Mouse (Mus musculus): Measurements from ENCODE around the gene Mamstr. TPM values are rescaled to one million over a fixed set of nuclear protein-coding genes. Genes with fewer than 3 reads are reported as not detected.

Gene Mamstr
- polyA plus RNA-seq, 2 experiments, result 19.8 to 34.6 TPM

- no peak for DNase-seq (ENCODE audit: low spot score)
- no peaks in the 10 kb centered on the region for H3K27me3 ChIP-seq (ENCODE audit: control insufficient read depth, insufficient read depth, low read length)
- no peak for TF ChIP-seq POLR2A (IDR thresholded peaks at IDR 0.05; ENCODE audit: borderline replicate concordance, extremely low read depth, insufficient read depth, insufficient read length)
- H3K36me3 ChIP-seq (ENCODE audit: control insufficient read depth, insufficient read depth, low read length), result no peaks in the 10 kb centered on the region
- no peaks in the 10 kb centered on the region for H3K9me3 ChIP-seq (ENCODE audit: control insufficient read depth, low read length)
- H3K4me1 ChIP-seq (ENCODE audit: control insufficient read depth, insufficient read depth, low read length), result peaks cover 4% of the 10 kb centered on the region; the same call in 1 of the 2 replicates
- 68% methylated on average over 7 of the region's 7 CpGs for WGBS
- H3K9ac ChIP-seq (ENCODE audit: low read depth, low read length, severe bottlenecking), result peak within 1 kb of the TSS; percentile 16; the same call in 1 of the 2 replicates
- ATAC-seq (ENCODE audit: low FRiP score, low read depth), result no peak
- H3K4me2 ChIP-seq (replicated peaks; ENCODE audit: low read depth, low read length, severe bottlenecking), result no peak within 1 kb of the TSS
- H3K27ac ChIP-seq (replicated peaks; ENCODE audit: low read depth, low read length), result no peak within 1 kb of the TSS
- no peak within 1 kb of the TSS for H3K4me3 ChIP-seq (replicated peaks; ENCODE audit: low read length)
These were observed 43.7 kb downstream of the Mamstr start, which contains the start of gene Ntn5 for GRCm38 (mm10) chr7:45683396-45684050. Ntn5 (plus strand) TSS chr7:45684022.

GRCm38 (mm10) chr7:45685811-45686210 lies 46.0 kb downstream of the Mamstr start:
- H3K4me1 ChIP-seq (ENCODE audit: control insufficient read depth, insufficient read depth, low read length), result peaks cover 4% of the 10 kb centered on the region; the same call in 1 of the 2 replicates
- H3K27ac ChIP-seq (replicated peaks; ENCODE audit: low read depth, low read length), result no peak overlapping the region
- H3K27me3 ChIP-seq (ENCODE audit: control insufficient read depth, insufficient read depth, low read length), result no peaks in the 10 kb centered on the region
- WGBS, result 35% methylated on average over 10 of the region's 10 CpGs
- no peak for ATAC-seq (ENCODE audit: low FRiP score, low read depth)
- no peak overlapping the region for H3K4me3 ChIP-seq (replicated peaks; ENCODE audit: low read length)
- DNase-seq (ENCODE audit: low spot score), result no peak
- H3K4me2 ChIP-seq (replicated peaks; ENCODE audit: low read depth, low read length, severe bottlenecking), result no peak overlapping the region
- H3K36me3 ChIP-seq (ENCODE audit: control insufficient read depth, insufficient read depth, low read length), result no peaks in the 10 kb centered on the region
- H3K9ac ChIP-seq (ENCODE audit: low read depth, low read length, severe bottlenecking), result no peak overlapping the region
- no peaks in the 10 kb centered on the region for H3K9me3 ChIP-seq (ENCODE audit: control insufficient read depth, low read length)
- no peak for TF ChIP-seq POLR2A (IDR thresholded peaks at IDR 0.05; ENCODE audit: borderline replicate concordance, extremely low read depth, insufficient read depth, insufficient read length)

GRCm38 (mm10) chr7:45686841-45687240 lies 47.1 kb downstream of the Mamstr start:
- DNase-seq (ENCODE audit: low spot score) (no peak), ATAC-seq (ENCODE audit: low FRiP score, low read depth) (no peak)
- TF ChIP-seq POLR2A (IDR thresholded peaks at IDR 0.05; ENCODE audit: borderline replicate concordance, extremely low read depth, insufficient read depth, insufficient read length), result no peak
- Histone ChIP-seq H3K27me3 (ENCODE audit: control insufficient read depth, insufficient read depth, low read length) (no peaks in the 10 kb centered on the region), H3K36me3 (ENCODE audit: control insufficient read depth, insufficient read depth, low read length) (no peaks in the 10 kb centered on the region), H3K9me3 (ENCODE audit: control insufficient read depth, low read length) (no peaks in the 10 kb centered on the region), H3K27ac (replicated peaks; ENCODE audit: low read depth, low read length) (no peak overlapping the region), H3K4me1 (ENCODE audit: control insufficient read depth, insufficient read depth, low read length) (peaks cover 4% of the 10 kb centered on the region; the same call in 1 of the 2 replicates), H3K9ac (ENCODE audit: low read depth, low read length, severe bottlenecking) (no peak overlapping the region), H3K4me3 (replicated peaks; ENCODE audit: low read length) (no peak overlapping the region), H3K4me2 (replicated peaks; ENCODE audit: low read depth, low read length, severe bottlenecking) (no peak overlapping the region)
- WGBS, result 79% methylated on average over 3 of the region's 3 CpGs

GRCm38 (mm10) chr7:45689099-45689498 lies 49.3 kb downstream of the Mamstr start:
- Histone ChIP-seq H3K9ac (ENCODE audit: low read depth, low read length, severe bottlenecking) (no peak overlapping the region), H3K27ac (replicated peaks; ENCODE audit: low read depth, low read length) (no peak overlapping the region)
- WGBS, result 61% methylated on average over 6 of the region's 6 CpGs

GRCm38 (mm10) chr7:45689800-45690199 lies 50.0 kb downstream of the Mamstr start:
- no peaks in the 10 kb centered on the region for H3K36me3 ChIP-seq (ENCODE audit: control insufficient read depth, insufficient read depth, low read length)
- H3K9ac ChIP-seq (ENCODE audit: low read depth, low read length, severe bottlenecking), result no peak overlapping the region
- no peak overlapping the region for H3K27ac ChIP-seq (replicated peaks; ENCODE audit: low read depth, low read length)
- no peak overlapping the region for H3K4me3 ChIP-seq (replicated peaks; ENCODE audit: low read length)
- H3K9me3 ChIP-seq (ENCODE audit: control insufficient read depth, low read length), result no peaks in the 10 kb centered on the region
- DNase-seq (ENCODE audit: low spot score) (no peak), ATAC-seq (ENCODE audit: low FRiP score, low read depth) (no peak)
- H3K4me2 ChIP-seq (replicated peaks; ENCODE audit: low read depth, low read length, severe bottlenecking), result no peak overlapping the region
- 79% methylated on average over 11 of the region's 11 CpGs for WGBS
- H3K4me1 ChIP-seq (ENCODE audit: control insufficient read depth, insufficient read depth, low read length), result peaks cover 4% of the 10 kb centered on the region; the same call in 1 of the 2 replicates
- TF ChIP-seq POLR2A (IDR thresholded peaks at IDR 0.05; ENCODE audit: borderline replicate concordance, extremely low read depth, insufficient read depth, insufficient read length), result no peak
- H3K27me3 ChIP-seq (ENCODE audit: control insufficient read depth, insufficient read depth, low read length), result no peaks in the 10 kb centered on the region

More at GRCm38 (mm10) chr7:45689099-45689498, 49.3 kb downstream of the Mamstr start:
- H3K9me3 ChIP-seq (ENCODE audit: control insufficient read depth, low read length), result no peaks in the 10 kb centered on the region
- H3K4me3 ChIP-seq (replicated peaks; ENCODE audit: low read length), result no peak overlapping the region
- TF ChIP-seq POLR2A (IDR thresholded peaks at IDR 0.05; ENCODE audit: borderline replicate concordance, extremely low read depth, insufficient read depth, insufficient read length), result no peak
- no peaks in the 10 kb centered on the region for H3K27me3 ChIP-seq (ENCODE audit: control insufficient read depth, insufficient read depth, low read length)
- H3K36me3 ChIP-seq (ENCODE audit: control insufficient read depth, insufficient read depth, low read length), result no peaks in the 10 kb centered on the region
- DNase-seq (ENCODE audit: low spot score) (no peak), ATAC-seq (ENCODE audit: low FRiP score, low read depth) (no peak)
- H3K4me2 ChIP-seq (replicated peaks; ENCODE audit: low read depth, low read length, severe bottlenecking), result no peak overlapping the region
- peaks cover 4% of the 10 kb centered on the region; the same call in 1 of the 2 replicates for H3K4me1 ChIP-seq (ENCODE audit: control insufficient read depth, insufficient read depth, low read length)

Measured in limb, embryonic 14.5 days (tissue).